Mouse (Mus musculus) kidney, adult 2 months (tissue): Measurements from ENCODE around the gene Rundc3b.

Source experiments
- CTCF ChIP-seq: fragments of 200-500 bp; conservative IDR thresholded peaks from 2 replicates; pipeline ENCODE4 v1.5.1; 2011; ENCODE audit warnings: low read depth, mild to moderate bottlenecking, control low read depth, low read length, moderate library complexity, mixed read lengths; ENCODE audit not compliant: insufficient read depth, insufficient read length
- POLR2A ChIP-seq: fragments of 200-500 bp; IDR thresholded peaks from one replicate; pipeline ENCODE4 v1.6.1; 2011; ENCODE audit warnings: low read depth, low read length, control low read depth

DNA sequence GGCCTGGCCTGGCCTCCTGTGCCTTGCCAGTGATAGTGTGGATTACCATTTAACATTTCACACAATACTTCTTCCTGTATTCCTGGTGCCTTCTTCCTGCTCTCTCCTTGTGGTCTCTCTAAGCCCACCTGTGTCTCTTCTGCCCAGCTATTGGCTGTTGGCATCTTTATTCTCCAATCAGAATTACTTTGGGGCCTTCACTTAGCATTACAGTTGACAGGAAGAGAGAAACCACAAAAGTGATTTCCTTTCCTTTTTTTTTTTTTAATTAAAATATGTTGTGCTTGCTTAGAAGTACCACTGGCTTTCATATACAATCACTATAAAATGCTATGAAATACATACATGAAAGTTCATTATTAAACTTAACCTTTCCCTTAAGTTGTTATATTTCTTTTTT, 167.2 kb downstream of the Rundc3b start:
- no peak for TF ChIP-seq CTCF
- no peak for TF ChIP-seq POLR2A
